Mouse (Mus musculus) heart, embryonic 14.5 days (tissue): ENCODE data around the gene Chst15. TPM values are rescaled to one million over a fixed set of nuclear protein-coding genes. Genes with fewer than 3 reads are reported as not detected.

Experiments
- ATAC-seq: fragments of 200-750 bp; cut with Nextera tagmentation; 2 replicates; pipeline ENCODE4 v1.8.0; 2017; ENCODE audit warnings: low read depth, moderate TSS enrichment; ENCODE audit not compliant: insufficient number of reproducible peaks, insufficient read depth, low FRiP score
- H3K27ac ChIP-seq, 2 experiments: fragments of 200-500 bp in 1 of 2; fragments of 300-500 bp in 1 of 2; sonication (generic) in 1 of 2; replicated peaks in 1 of 2; 2 replicates each; pipeline ENCODE4 v1.5.1; 2012 to 2014; ENCODE audit warnings: low read depth in 2 of 2, low read length in 2 of 2, control low read depth in 1 of 2, mild to moderate bottlenecking in 1 of 2, mixed read lengths in 1 of 2; ENCODE audit not compliant: control insufficient read depth in 1 of 2, insufficient read depth in 1 of 2
- H3K27me3 ChIP-seq: fragments of 300-500 bp; sonication (generic); 2 replicates; pipeline ENCODE4 v1.6.1; 2014; ENCODE audit warnings: mild to moderate bottlenecking, low read length, control low read depth; ENCODE audit not compliant: control insufficient read depth, insufficient read depth
- H3K36me3 ChIP-seq: fragments of 300-500 bp; sonication (generic); 2 replicates; pipeline ENCODE4 v1.6.1; 2014; ENCODE audit warnings: mild to moderate bottlenecking, control low read depth, low read length, mixed read lengths; ENCODE audit not compliant: control insufficient read depth, insufficient read depth
- H3K4me1 ChIP-seq, 2 experiments: fragments of 200-500 bp in 1 of 2; fragments of 300-500 bp in 1 of 2; sonication (generic) in 1 of 2; 2 replicates each; pipeline ENCODE4 v1.6.1; 2012 to 2014; ENCODE audit warnings: low read length in 2 of 2, control low read depth in 1 of 2, mixed read lengths in 1 of 2; ENCODE audit not compliant: control insufficient read depth in 2 of 2, insufficient read depth in 2 of 2
- H3K4me2 ChIP-seq: fragments of 300-500 bp; sonication (generic); 2 replicates; pipeline ENCODE4 v1.6.1; 2014; ENCODE audit warnings: mild to moderate bottlenecking, low read length
- H3K4me3 ChIP-seq, 2 experiments: fragments of 200-500 bp in 1 of 2; fragments of 300-500 bp in 1 of 2; sonication (generic) in 1 of 2; 2 replicates each; pipeline ENCODE4 v1.5.1; 2012 to 2014; ENCODE audit warnings: low read length in 2 of 2, mild to moderate bottlenecking in 2 of 2, control low read depth in 1 of 2, low read depth in 1 of 2, moderate library complexity in 1 of 2; ENCODE audit not compliant: control insufficient read depth in 1 of 2, insufficient read depth in 1 of 2
- H3K9ac ChIP-seq: fragments of 300-500 bp; sonication (generic); 2 replicates; pipeline ENCODE4 v1.6.1; 2014; ENCODE audit warnings: mild to moderate bottlenecking, low read length
- H3K9me3 ChIP-seq: fragments of 300-500 bp; sonication (generic); 2 replicates; pipeline ENCODE4 v1.6.1; 2016; ENCODE audit warnings: low read length, control low read depth; ENCODE audit not compliant: control insufficient read depth
- WGBS: fragments of 180-500 bp; shearing (Covaris S2); extraction: QIAGEN DNeasy Blood & Tissue Kit; methylation state at CpG from one replicate; pipeline ENCODE4 v1.1.7; 2014; 5-methylcytosine and 5-hydroxymethylcytosine counted together
- polyA plus RNA-seq: library from polyadenylated mRNA; unstranded; fragments of >200 nt; fragmentation: Nextera tagmentation; extraction: Ambion mirVana; gene quantifications from 2 replicates; pipeline ENCODE4 v1.2.1, GENCODE M21; 2014

Gene Chst15
- polyA plus RNA-seq, result 3.3 and 5.0 TPM in 2 replicates

DNA sequence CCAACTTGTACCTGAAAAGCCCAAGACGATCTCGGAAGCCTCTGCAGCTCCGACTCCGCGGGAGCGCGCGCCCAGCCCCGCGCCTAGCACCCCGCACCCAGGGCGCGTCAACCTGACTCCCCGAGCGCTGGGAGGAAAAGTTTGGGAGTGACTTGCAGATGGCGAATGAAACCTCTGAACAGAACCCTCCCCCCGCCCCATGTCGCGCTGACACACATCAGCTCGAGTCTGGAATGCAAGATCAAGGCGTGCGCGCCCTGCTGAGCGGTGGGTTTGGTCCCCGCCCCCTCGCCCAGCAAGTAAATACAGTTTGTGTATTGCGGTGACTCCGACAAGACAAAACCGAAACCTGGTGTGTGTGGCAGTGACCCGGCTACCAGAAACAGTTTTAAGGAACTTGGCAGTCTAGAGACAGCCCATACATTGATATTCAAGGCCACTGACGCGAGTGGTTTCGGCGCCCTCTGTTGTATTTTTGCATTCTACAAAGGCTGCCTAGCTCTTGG is at the start of gene Chst15:
Chst15 (minus strand) TSS at position 193 of the 506 bp plus-strand sequence.
- Histone ChIP-seq H3K27me3 (no peaks in the 10 kb centered on the region), H3K9ac (peak within 1 kb of the TSS; percentile 82), H3K4me1 (no peaks in the 10 kb centered on the region), H3K4me2 (peak within 1 kb of the TSS; percentile 100), H3K4me3 (peak within 1 kb of the TSS; percentile 68 to 79), H3K27ac (peak within 1 kb of the TSS; percentile 9 to 39; a peak in 2 of 4 replicates), H3K9me3 (no peaks in the 10 kb centered on the region), H3K36me3 (no peaks in the 10 kb centered on the region)
- under 1% methylated on average over 34 of the region's 34 CpGs for WGBS
- 0 out of 2 replicates have a peak, but pooled peaks have one; percentile 13 for ATAC-seq

DNA sequence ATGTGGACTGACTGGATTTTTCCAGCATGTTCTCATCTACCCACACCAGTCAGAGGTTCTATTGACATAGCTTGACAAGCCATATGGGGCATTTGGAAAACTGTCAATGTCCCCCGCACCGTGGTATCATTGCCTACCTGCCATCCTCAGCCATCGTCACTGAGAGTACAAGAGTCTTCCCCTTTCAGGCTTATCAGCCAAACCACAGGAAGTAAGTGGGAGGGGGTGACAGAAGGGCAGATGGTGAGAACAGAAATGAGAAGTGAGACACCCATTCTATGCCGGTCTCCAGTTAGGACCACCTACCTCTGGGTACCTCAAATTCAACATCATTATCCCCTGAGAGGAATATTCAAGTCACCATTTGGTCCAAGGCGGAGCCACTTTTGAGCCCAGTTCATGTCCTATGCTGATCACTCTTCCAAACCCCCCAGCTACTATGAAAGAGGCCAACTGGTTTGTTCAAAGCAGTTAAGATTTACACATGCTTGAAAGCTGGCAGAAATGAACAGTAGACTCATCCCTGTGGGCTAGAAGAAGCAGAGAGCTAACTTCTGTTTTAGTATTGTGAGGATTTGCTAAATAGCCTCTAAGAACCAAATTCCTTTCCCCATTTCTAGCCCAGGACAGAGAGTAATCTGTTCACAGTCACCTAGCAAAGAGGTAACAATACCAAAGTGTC is 48.8 kb upstream of the Chst15 start:
- WGBS, result 52% methylated on average over 5 of the region's 5 CpGs
- H3K4me3 ChIP-seq, result no peak overlapping the region
- no peak for ATAC-seq
- H3K27ac ChIP-seq, result no peak overlapping the region
- no peaks in the 10 kb centered on the region for H3K27me3 ChIP-seq
- H3K4me2 ChIP-seq, result no peak overlapping the region
- no peaks in the 10 kb centered on the region for H3K9me3 ChIP-seq
- H3K36me3 ChIP-seq, result no peaks in the 10 kb centered on the region
- H3K4me1 ChIP-seq, result peaks cover 3 to 11% of the 10 kb centered on the region in 2 experiments; a peak in 2 of 4 replicates
- no peak overlapping the region for H3K9ac ChIP-seq

DNA sequence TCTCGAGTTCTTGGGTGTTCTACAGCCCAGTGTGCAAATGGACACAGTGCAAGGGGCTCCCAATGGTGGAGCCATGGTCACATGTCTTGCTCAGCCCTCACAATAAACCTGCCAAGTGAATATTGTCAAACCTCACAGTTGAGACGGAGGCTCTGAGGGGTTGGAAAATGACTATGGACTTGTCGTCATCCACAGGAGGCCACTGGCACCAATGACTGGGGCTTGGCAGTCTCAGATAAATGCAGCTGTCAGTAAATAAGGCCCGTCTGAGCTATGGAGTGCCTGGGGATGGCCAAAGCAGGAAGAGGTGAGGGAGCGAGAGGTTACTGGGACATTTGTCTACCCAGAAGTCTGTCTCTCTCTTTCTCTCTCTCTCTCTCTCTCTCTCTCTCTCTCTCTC is 48.1 kb upstream of the Chst15 start:
- no peak overlapping the region for H3K4me2 ChIP-seq

DNA sequence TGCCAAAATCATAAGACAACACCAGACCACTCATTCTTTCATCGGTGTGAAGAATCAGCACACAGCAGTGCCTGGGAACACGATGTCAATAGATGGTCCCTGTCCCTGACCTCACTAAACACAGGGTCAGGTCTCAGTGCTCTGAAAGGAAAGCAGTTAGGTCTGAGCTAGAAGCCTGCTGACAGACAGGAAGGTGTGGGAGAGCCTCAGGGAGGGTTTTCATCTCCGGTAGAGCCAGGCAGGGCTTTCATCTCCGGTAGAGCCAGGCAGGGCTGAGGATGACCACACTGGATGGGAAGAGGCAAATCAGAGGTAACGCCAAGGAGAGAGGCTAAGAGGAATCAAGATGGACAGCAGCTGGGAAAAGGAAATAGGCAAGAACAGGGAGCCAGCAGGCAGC is 47.5 kb upstream of the Chst15 start:
- no peak overlapping the region for H3K27ac ChIP-seq
- 40% methylated on average over 5 of the region's 5 CpGs for WGBS
- no peak overlapping the region for H3K4me2 ChIP-seq
- H3K27me3 ChIP-seq, result no peaks in the 10 kb centered on the region
- H3K4me1 ChIP-seq, result peaks cover 3 to 11% of the 10 kb centered on the region in 2 experiments; a peak in 2 of 4 replicates
- H3K9me3 ChIP-seq, result no peaks in the 10 kb centered on the region
- H3K36me3 ChIP-seq, result no peaks in the 10 kb centered on the region
- no peak overlapping the region for H3K9ac ChIP-seq
- no peak for ATAC-seq
- no peak overlapping the region for H3K4me3 ChIP-seq

More for the DNA sequence above, 48.1 kb upstream of the Chst15 start:
- peaks cover 3 to 11% of the 10 kb centered on the region in 2 experiments; a peak in 2 of 4 replicates for H3K4me1 ChIP-seq
- no peak overlapping the region for H3K9ac ChIP-seq
- H3K27me3 ChIP-seq, result no peaks in the 10 kb centered on the region
- H3K36me3 ChIP-seq, result no peaks in the 10 kb centered on the region
- no peak overlapping the region for H3K4me3 ChIP-seq
- 67% methylated on average over 5 of the region's 5 CpGs for WGBS
- no peak overlapping the region for H3K27ac ChIP-seq
- no peak for ATAC-seq
- no peaks in the 10 kb centered on the region for H3K9me3 ChIP-seq

DNA sequence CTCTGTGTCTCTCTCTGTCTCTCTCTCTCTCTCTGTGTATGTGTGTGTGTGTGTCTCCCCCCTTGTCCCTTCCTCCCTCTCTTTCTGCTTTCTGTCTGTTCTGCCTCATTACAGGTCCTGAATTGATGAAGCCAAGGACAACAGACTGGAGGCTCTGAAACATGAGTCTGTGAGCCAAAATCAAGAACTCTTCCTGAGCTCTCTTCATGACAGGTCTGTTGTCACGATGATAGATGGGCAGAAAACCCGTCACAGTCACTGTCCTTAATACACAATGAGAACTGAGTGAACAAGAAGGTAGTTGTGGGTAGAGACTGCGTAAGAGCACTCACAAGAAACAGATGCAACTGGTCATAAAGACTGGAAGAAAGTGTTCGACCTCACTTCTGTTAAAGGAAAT is 43.3 kb upstream of the Chst15 start:
- WGBS, result 80% methylated on average over 4 of the region's 4 CpGs
- Histone ChIP-seq H3K4me1 (peaks cover 3 to 6% of the 10 kb centered on the region in 2 experiments; a peak in 2 of 4 replicates), H3K27ac (no peak overlapping the region), H3K36me3 (no peaks in the 10 kb centered on the region), H3K9ac (no peak overlapping the region), H3K4me3 (no peak overlapping the region), H3K9me3 (no peaks in the 10 kb centered on the region), H3K27me3 (no peaks in the 10 kb centered on the region), H3K4me2 (no peak overlapping the region)
- ATAC-seq, result no peak

- peaks cover 3 to 4% of the 10 kb centered on the region in 2 experiments; a peak in 2 of 4 replicates for H3K4me1 ChIP-seq
- ATAC-seq, result no peak
- no peak overlapping the region for H3K4me2 ChIP-seq
- no peaks in the 10 kb centered on the region for H3K9me3 ChIP-seq
- H3K9ac ChIP-seq, result no peak overlapping the region
- no peak overlapping the region for H3K4me3 ChIP-seq
- 59% methylated on average over 4 of the region's 4 CpGs for WGBS
- H3K36me3 ChIP-seq, result no peaks in the 10 kb centered on the region
- H3K27ac ChIP-seq, result no peak overlapping the region
- no peaks in the 10 kb centered on the region for H3K27me3 ChIP-seq
These were observed 41.7 kb upstream of the Chst15 start for GRCm38 (mm10) chr7:132358709-132359108.

- no peaks in the 10 kb centered on the region for H3K9me3 ChIP-seq
- H3K4me1 ChIP-seq, result peaks cover 3 to 4% of the 10 kb centered on the region in 2 experiments; a peak in 2 of 4 replicates
- H3K4me2 ChIP-seq, result no peak overlapping the region
- no peak overlapping the region for H3K9ac ChIP-seq
- 33% methylated on average over 3 of the region's 3 CpGs for WGBS
- no peak overlapping the region for H3K4me3 ChIP-seq
- no peaks in the 10 kb centered on the region for H3K36me3 ChIP-seq
- H3K27ac ChIP-seq, result no peak overlapping the region
- ATAC-seq, result no peak
- no peaks in the 10 kb centered on the region for H3K27me3 ChIP-seq
These were observed 41.2 kb upstream of the Chst15 start for GRCm38 (mm10) chr7:132358250-132358649.
